ENCODE assay signal across 23 mouse cellular contexts in the genomic region with DNA sequence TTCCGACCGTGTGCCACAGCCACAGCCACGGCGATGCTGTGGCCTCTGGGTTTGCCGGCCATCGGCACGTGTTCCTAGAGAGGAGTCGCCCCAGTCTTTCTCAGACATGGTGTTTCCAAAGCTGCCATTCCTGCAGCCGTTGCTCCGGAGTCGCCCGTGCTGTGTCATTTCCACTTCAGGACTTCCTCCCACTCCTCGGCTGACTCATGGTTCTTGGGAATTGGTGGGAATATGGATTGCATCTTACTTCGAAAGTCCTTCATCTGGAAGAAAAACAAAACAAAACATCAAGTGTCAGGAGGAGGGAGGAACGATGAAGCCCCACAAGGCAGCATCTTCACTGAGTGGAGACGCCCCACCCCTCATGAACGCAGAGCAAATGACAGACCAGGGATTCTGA. TPM values are rescaled to one million over a fixed set of nuclear protein-coding genes. Genes with fewer than 3 reads are reported as not detected.
"Had no signal": no experiment of that assay in that cellular context is flagged by ENCODE, and none has a peak within 500 bp of the region (broad histone marks: within the 10 kb centered on the region; RNA-seq: fewer than 3 reads in every experiment).

No protein-coding gene starts in this region.

- H3K27me3 ChIP-seq: liver, embryonic 13.5 days had no signal

- ATAC-seq: intestine, postnatal 0 days had no signal

- H3K4me3 ChIP-seq: layer of hippocampus, adult 2 months; limb, embryonic 10.5 days; limb, embryonic 13.5 days; liver, embryonic 13.5 days had no signal

- DNase-seq: kidney, adult 2 months; kidney, postnatal 25 days; layer of hippocampus, postnatal 36 days; liver; liver, embryonic 13.5 days; lung, adult 2 months; lung, postnatal 14 days; midbrain, embryonic 14.5 days; thymus, adult 18-20 months; thymus, postnatal 36 days had no signal

- H3K27ac ChIP-seq: kidney, postnatal 0 days; layer of hippocampus, adult 2 months; limb, embryonic 10.5 days; limb, embryonic 13.5 days; liver, embryonic 13.5 days; macrophage had no signal

- H3K9me3 ChIP-seq: limb, embryonic 10.5 days; limb, embryonic 13.5 days; liver, embryonic 13.5 days had no signal

- H3K9ac ChIP-seq: limb, embryonic 13.5 days; liver, embryonic 13.5 days had no signal

RNA-seq across cellular contexts. Expression of gene Ldhal6b, which starts 7.4 kb away (rescaled TPM):
- polyA plus RNA-seq: intestine, postnatal 0 days; kidney, embryonic 14.5 days; kidney, postnatal 0 days; large intestine, adult 2 months; limb, embryonic 10.5 days; limb, embryonic 13.5 days; liver, embryonic 13.5 days; liver, embryonic 16.5 days; lung, embryonic 16.5 days; midbrain, embryonic 11.5 days; midbrain, embryonic 14.5 days; neural tube, embryonic 11.5 days; stomach, embryonic 16.5 days had no signal
